Mouse (Mus musculus): ENCODE measurements around the gene Ccdc40. TPM values are rescaled to one million over a fixed set of nuclear protein-coding genes. Genes with fewer than 3 reads are reported as not detected.
"Not testable (repeated sequence)": the region's sequence is repeated elsewhere in the genome, so short reads cannot be mapped to it uniquely, and the experiment has no call there.

The Ccdc40 gene
- polyA plus RNA-seq, 1 experiment from 2014 or later, result 6.8 TPM

GRCm38 (mm10) chr11:119245543-119245942, 17.2 kb downstream of the Ccdc40 start:
- H3K9ac ChIP-seq; ATAC-seq (ENCODE audit: low FRiP score, low read depth); H3K4me3 ChIP-seq; H3K36me3 ChIP-seq; H3K4me2 ChIP-seq (replicated peaks); H3K27ac ChIP-seq; H3K27me3 ChIP-seq; H3K4me1 ChIP-seq; H3K9me3 ChIP-seq: not testable (repeated sequence)
- WGBS, result 92% methylated on average over 6 of the region's 6 CpGs

GRCm38 (mm10) chr11:119249011-119249410, 20.6 kb downstream of the Ccdc40 start:
- Histone ChIP-seq H3K9ac (no peak overlapping the region), H3K27me3 (0 out of 2 replicates have a peak, but pooled peaks cover 4% of the 10 kb centered on the region), H3K36me3 (no peaks in the 10 kb centered on the region), H3K9me3 (no peaks in the 10 kb centered on the region), H3K4me3 (no peak overlapping the region), H3K4me1 (peaks cover 27% of the 10 kb centered on the region), H3K27ac (no peak overlapping the region), H3K4me2 (replicated peaks) (no peak overlapping the region)
- 23% methylated on average over 6 of the region's 6 CpGs for WGBS
- ATAC-seq (ENCODE audit: low FRiP score, low read depth), result peak; percentile 49

- H3K9me3 ChIP-seq, result no peaks in the 10 kb centered on the region
- 36% methylated on average over 17 of the region's 17 CpGs for WGBS
- H3K4me3 ChIP-seq, result no peak overlapping the region
- H3K4me2 ChIP-seq (replicated peaks), result no peak overlapping the region
- ATAC-seq (ENCODE audit: low FRiP score, low read depth), result no peak
- no peak overlapping the region for H3K9ac ChIP-seq
- no peak overlapping the region for H3K27ac ChIP-seq
- 0 out of 2 replicates have a peak, but pooled peaks cover 4% of the 10 kb centered on the region for H3K27me3 ChIP-seq
- no peaks in the 10 kb centered on the region for H3K36me3 ChIP-seq
- peaks cover 27% of the 10 kb centered on the region for H3K4me1 ChIP-seq
Measured at GRCm38 (mm10) chr11:119250998-119251397, 22.6 kb downstream of the Ccdc40 start.

DNA sequence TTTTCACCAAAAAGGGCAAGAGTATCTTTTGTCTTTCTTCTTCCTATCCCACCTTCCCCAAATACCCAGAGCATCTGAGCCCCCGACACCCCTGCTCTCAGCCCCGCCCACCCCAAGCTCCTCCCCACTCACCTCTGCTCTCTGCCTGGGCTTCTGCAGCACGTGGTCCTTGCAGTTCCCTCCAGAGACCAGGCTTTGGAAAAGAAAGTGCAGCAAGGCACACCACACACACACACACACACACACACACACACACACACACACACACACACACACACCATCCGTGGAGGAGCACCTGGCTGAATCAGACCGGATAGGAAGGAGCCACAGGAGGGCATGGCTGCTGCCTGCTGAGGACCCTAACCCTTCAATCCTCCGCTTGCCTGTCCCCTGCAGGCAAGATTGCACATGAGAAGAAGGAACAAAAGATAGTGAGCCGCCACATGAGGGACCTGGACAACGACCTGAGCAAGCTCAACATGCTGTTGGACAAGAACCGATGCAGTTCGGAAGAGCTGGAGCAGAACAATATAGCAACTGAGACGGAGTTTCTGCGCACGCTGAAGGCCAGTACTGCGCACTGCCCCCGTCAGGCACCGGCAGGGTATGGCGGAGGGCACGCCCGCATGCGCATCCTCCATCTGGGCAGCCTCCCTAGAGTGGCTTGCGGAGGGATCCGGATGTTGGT, 24.6 kb downstream of the Ccdc40 start:
- 6% methylated on average over 22 of the region's 22 CpGs for WGBS
- Histone ChIP-seq H3K27ac (no peak overlapping the region), H3K9me3 (no peaks in the 10 kb centered on the region), H3K4me1 (peaks cover 39% of the 10 kb centered on the region), H3K4me2 (replicated peaks) (peak overlapping the region; percentile 60), H3K27me3 (0 out of 2 replicates have a peak, but pooled peaks cover 4% of the 10 kb centered on the region), H3K4me3 (peak overlapping the region; percentile 30), H3K9ac (peak overlapping the region; percentile 53), H3K36me3 (no peaks in the 10 kb centered on the region)
- ATAC-seq (ENCODE audit: low FRiP score, low read depth), result peak; percentile 52

GRCm38 (mm10) chr11:119256557-119256956, 28.2 kb downstream of the Ccdc40 start:
- peaks cover 33% of the 10 kb centered on the region for H3K4me1 ChIP-seq
- not testable (repeated sequence) for H3K36me3 ChIP-seq; H3K4me2 ChIP-seq (replicated peaks); H3K27ac ChIP-seq; ATAC-seq (ENCODE audit: low FRiP score, low read depth); H3K27me3 ChIP-seq; H3K9me3 ChIP-seq; H3K9ac ChIP-seq; H3K4me3 ChIP-seq
- WGBS, result 64% methylated on average over 5 of the region's 5 CpGs

GRCm38 (mm10) chr11:119258216-119258571, 29.8 kb downstream of the Ccdc40 start:
- H3K4me3 ChIP-seq, result peak overlapping the region; percentile 34
- no peaks in the 10 kb centered on the region for H3K9me3 ChIP-seq
- no peak overlapping the region for H3K27ac ChIP-seq
- WGBS, result 59% methylated on average over 9 of the region's 9 CpGs
- ATAC-seq (ENCODE audit: low FRiP score, low read depth), result no peak
- H3K27me3 ChIP-seq, result no peaks in the 10 kb centered on the region
- H3K4me2 ChIP-seq (replicated peaks), result peak overlapping the region; percentile 57
- H3K9ac ChIP-seq, result peak overlapping the region; percentile 43; the same call in 1 of the 2 replicates
- H3K36me3 ChIP-seq, result no peaks in the 10 kb centered on the region
- H3K4me1 ChIP-seq, result peaks cover 17% of the 10 kb centered on the region

- H3K4me3 ChIP-seq, result peak overlapping the region; percentile 34
- H3K4me1 ChIP-seq, result peaks cover 14% of the 10 kb centered on the region
- no peaks in the 10 kb centered on the region for H3K9me3 ChIP-seq
- peak overlapping the region; percentile 57 for H3K4me2 ChIP-seq (replicated peaks)
- 69% methylated on average over 23 of the region's 23 CpGs for WGBS
- H3K27ac ChIP-seq, result no peak overlapping the region
- peak; percentile 85 for ATAC-seq (ENCODE audit: low FRiP score, low read depth)
- no peaks in the 10 kb centered on the region for H3K27me3 ChIP-seq
- no peaks in the 10 kb centered on the region for H3K36me3 ChIP-seq
- peak overlapping the region; percentile 43 for H3K9ac ChIP-seq
Measured at GRCm38 (mm10) chr11:119258572-119259322, 30.4 kb downstream of the Ccdc40 start.

DNA sequence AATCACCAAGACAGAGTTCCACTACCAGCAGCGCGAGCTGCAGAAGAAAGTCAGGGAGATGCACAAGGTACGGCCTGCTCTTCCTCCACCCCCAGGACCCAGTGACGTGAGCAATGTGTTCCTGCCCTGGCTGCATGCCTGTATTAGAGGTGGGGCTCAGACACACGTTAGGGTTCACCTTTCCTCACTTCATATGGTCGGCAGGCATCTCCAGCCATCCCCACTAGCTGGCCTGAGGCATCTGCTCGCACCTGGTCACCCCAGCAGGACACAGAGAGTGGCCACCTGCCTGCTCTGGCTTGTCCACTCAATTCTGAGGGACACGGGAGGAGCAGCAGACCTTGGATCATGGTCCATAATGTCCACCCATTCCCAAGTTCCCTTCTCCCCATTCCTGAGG, 31.6 kb downstream of the Ccdc40 start:
- no peaks in the 10 kb centered on the region for H3K9me3 ChIP-seq
- 83% methylated on average over 8 of the region's 8 CpGs for WGBS
- no peaks in the 10 kb centered on the region for H3K36me3 ChIP-seq
- no peak for ATAC-seq (ENCODE audit: low FRiP score, low read depth)
- no peaks in the 10 kb centered on the region for H3K27me3 ChIP-seq
- H3K4me2 ChIP-seq (replicated peaks), result no peak overlapping the region
- H3K9ac ChIP-seq, result no peak overlapping the region
- H3K4me3 ChIP-seq, result no peak overlapping the region
- H3K27ac ChIP-seq, result no peak overlapping the region
- peaks cover 14% of the 10 kb centered on the region for H3K4me1 ChIP-seq

GRCm38 (mm10) chr11:119264413-119264812, 36.0 kb downstream of the Ccdc40 start:
- Histone ChIP-seq H3K9me3 (no peaks in the 10 kb centered on the region), H3K27ac (no peak overlapping the region), H3K9ac (no peak overlapping the region), H3K4me2 (replicated peaks) (no peak overlapping the region), H3K4me3 (no peak overlapping the region), H3K4me1 (peaks cover 16% of the 10 kb centered on the region), H3K27me3 (no peaks in the 10 kb centered on the region), H3K36me3 (no peaks in the 10 kb centered on the region)
- ATAC-seq (ENCODE audit: low FRiP score, low read depth), result no peak
- 91% methylated on average over 13 of the region's 13 CpGs for WGBS

- Histone ChIP-seq H3K4me2 (replicated peaks) (no peak overlapping the region), H3K27ac (no peak overlapping the region), H3K9me3 (no peaks in the 10 kb centered on the region), H3K9ac (no peak overlapping the region), H3K4me1 (peaks cover 16% of the 10 kb centered on the region), H3K4me3 (no peak overlapping the region), H3K27me3 (no peaks in the 10 kb centered on the region), H3K36me3 (peaks cover 11% of the 10 kb centered on the region; the same call in 1 of the 2 replicates)
- 74% methylated on average over 7 of the region's 7 CpGs for WGBS
- ATAC-seq (ENCODE audit: low FRiP score, low read depth), result no peak
Measured at GRCm38 (mm10) chr11:119265811-119266210, 37.4 kb downstream of the Ccdc40 start.

- Histone ChIP-seq H3K4me2 (replicated peaks) (peak overlapping the region; percentile 88), H3K9me3 (no peaks in the 10 kb centered on the region), H3K4me3 (peak overlapping the region; percentile 70), H3K27me3 (no peaks in the 10 kb centered on the region), H3K4me1 (peaks cover 16% of the 10 kb centered on the region), H3K36me3 (peaks cover 22% of the 10 kb centered on the region), H3K9ac (no peak overlapping the region), H3K27ac (no peak overlapping the region)
- WGBS, result 54% methylated on average over 6 of the region's 6 CpGs
- ATAC-seq (ENCODE audit: low FRiP score, low read depth), result peak; percentile 48; the same call in 1 of the 2 replicates
Measured at GRCm38 (mm10) chr11:119267241-119267674, 38.9 kb downstream of the Ccdc40 start.

- peaks cover 16% of the 10 kb centered on the region for H3K4me1 ChIP-seq
- ATAC-seq (ENCODE audit: low FRiP score, low read depth), result peak; percentile 88
- H3K4me3 ChIP-seq, result peak within 1 kb of the TSS; percentile 70
- H3K36me3 ChIP-seq, result peaks cover 29% of the 10 kb centered on the region
- no peaks in the 10 kb centered on the region for H3K27me3 ChIP-seq
- no peaks in the 10 kb centered on the region for H3K9me3 ChIP-seq
- 2% methylated on average over 52 of the region's 52 CpGs for WGBS
- peak within 1 kb of the TSS; percentile 88 for H3K4me2 ChIP-seq (replicated peaks)
- peak within 1 kb of the TSS; percentile 80 for H3K9ac ChIP-seq
- H3K27ac ChIP-seq, result no peak within 1 kb of the TSS
Measured at GRCm38 (mm10) chr11:119267768-119268556, 39.6 kb downstream of the Ccdc40 start, which contains the start of gene Gaa. Gaa (plus strand) TSS chr11:119267887.

All from limb, embryonic 13.5 days (tissue).